Mouse (Mus musculus) lung, postnatal 4 days (tissue): ENCODE results near the gene Med17.

Experiments used
- DNase-seq, 2 experiments: peaks; one replicate each; pipeline ENCODE4 v3.0.0; 2021

Med17 gene

DNA sequence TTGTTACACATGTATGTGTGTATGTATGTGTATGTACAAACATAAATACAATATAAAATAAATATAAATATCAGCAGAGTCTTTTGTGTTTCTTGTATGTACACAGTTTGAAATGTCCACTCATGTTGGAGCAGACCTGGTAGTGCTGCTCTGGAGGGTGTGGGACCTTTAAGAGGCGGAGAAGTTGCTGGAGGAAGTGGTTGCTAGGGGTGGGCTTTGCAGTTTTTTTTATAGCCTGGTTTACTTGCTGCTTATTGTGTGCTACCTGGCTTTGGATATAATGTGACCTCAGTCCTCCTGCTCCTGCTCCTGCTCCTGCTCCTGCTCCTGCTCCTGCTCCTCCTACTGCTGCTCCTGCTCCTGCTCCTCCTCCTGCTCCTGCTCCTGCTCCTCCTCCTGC is 46.1 kb downstream of the Med17 start:
- no peak for DNase-seq

DNA sequence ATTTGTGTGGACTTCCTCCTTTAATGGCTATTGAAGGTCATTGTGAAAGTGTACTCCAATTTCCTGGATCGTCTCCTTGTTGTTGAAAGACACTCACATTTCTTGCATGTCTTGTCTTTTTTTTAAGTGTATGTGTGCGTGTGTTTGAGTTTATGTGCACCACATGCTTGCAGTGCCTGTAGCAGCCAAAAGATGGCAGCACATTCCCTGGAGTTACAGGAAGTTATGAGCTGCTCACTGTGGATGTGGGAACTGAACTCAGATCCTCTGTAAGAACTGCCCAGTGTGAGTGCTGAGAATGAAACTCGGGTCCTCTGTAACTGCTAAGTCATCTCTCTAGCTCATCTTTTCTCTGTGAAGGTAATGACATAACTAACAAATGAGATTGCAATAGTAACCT is 47.3 kb downstream of the Med17 start:
- no peak for DNase-seq

DNA sequence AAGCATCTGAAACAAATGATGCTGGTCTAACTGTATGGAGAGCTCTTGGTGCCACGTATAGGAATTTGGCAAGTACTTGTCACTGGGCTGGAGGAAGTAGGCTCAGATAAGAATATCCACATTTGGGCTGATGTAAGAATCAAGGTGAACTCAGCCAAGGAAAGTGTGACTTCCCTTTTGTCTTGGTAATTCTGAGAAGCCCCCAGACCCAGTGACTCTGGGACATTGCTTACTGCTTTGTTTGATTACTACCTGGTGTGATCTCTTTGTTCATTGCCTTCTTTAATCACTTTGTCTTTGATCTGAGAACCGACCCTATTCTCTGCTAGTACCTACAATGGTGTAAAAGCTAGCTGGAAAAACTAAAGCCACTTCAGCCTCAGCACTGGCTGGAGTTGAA is 54.8 kb downstream of the Med17 start:
- no peak for DNase-seq

DNA sequence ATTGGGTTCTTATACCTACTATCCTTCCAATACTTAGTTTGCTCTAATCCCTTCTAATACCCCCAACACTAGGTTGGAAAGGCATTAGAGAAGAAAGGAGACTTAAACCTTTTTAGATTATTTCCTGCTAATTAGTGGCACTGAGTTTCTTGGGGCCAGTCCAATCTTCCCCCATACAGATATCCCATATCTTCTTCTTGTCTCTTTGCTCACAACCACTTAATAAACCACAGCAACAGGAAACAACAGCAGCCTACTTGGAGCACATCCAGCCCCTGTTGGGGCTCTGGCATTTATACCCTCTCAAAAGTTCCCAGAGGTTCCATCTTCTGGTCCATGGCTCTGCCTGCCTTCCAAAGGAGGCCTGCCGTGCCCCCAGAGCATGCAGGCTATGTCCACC is 66.0 kb downstream of the Med17 start:
- DNase-seq, result no peak

DNA sequence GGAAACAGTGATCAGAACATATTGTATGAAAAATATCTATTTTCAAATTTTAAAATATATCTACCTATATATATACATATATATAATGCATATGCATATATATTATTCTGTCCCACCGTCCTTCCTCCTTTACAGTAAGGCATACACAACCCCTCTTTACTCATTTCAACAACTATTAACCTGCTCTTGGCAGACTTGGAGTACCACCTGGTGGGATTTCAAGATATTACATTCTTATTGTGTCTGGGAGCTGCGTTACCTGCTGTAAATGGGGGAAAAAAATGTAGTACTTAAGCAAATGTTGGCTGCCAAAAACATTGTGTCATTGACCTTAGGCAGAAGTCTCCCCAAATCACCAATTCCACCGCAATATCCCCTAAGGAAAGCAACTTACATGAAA is 67.9 kb downstream of the Med17 start:
- DNase-seq, result no peak
